Mouse (Mus musculus): ENCODE measurements around the gene Poc1a. TPM values are rescaled to one million over a fixed set of nuclear protein-coding genes. Genes with fewer than 3 reads are reported as not detected.

Gene Poc1a
- polyA plus RNA-seq, 1 experiment from 2014 or later = 9.0 TPM

- H3K9ac ChIP-seq (ENCODE audit: low read depth, low read length) = no peak overlapping the region
- H3K27ac ChIP-seq (ENCODE audit: low read length) = no peak overlapping the region
- 91% methylated on average over 16 of the region's 16 CpGs for WGBS
- no peak overlapping the region for H3K4me2 ChIP-seq (ENCODE audit: low read length)
- H3K36me3 ChIP-seq (ENCODE audit: control insufficient read depth, insufficient read depth, low read length) = no peaks in the 10 kb centered on the region
- ATAC-seq = no peak
- no peak overlapping the region for H3K4me3 ChIP-seq (ENCODE audit: low read depth, low read length)
- H3K4me1 ChIP-seq (ENCODE audit: control insufficient read depth, insufficient read depth, low read length) = 0 out of 2 replicates have a peak, but pooled peaks cover 2% of the 10 kb centered on the region
- no peaks in the 10 kb centered on the region for H3K27me3 ChIP-seq (ENCODE audit: control insufficient read depth, insufficient read depth, low read depth, low read length)
- H3K9me3 ChIP-seq (replicated peaks; ENCODE audit: control insufficient read depth, low read length, poor library complexity, severe bottlenecking) = no peaks in the 10 kb centered on the region
Observed at GRCm38 (mm10) chr9:106302446-106303150, 21.7 kb downstream of the Poc1a start.

- Histone ChIP-seq H3K4me2 (ENCODE audit: low read length) (no peak overlapping the region), H3K36me3 (ENCODE audit: control insufficient read depth, insufficient read depth, low read length) (no peaks in the 10 kb centered on the region), H3K9ac (ENCODE audit: low read depth, low read length) (no peak overlapping the region), H3K27ac (ENCODE audit: low read length) (no peak overlapping the region), H3K4me1 (ENCODE audit: control insufficient read depth, insufficient read depth, low read length) (0 out of 2 replicates have a peak, but pooled peaks cover 2% of the 10 kb centered on the region), H3K9me3 (replicated peaks; ENCODE audit: control insufficient read depth, low read length, poor library complexity, severe bottlenecking) (no peaks in the 10 kb centered on the region), H3K4me3 (ENCODE audit: low read depth, low read length) (no peak overlapping the region), H3K27me3 (ENCODE audit: control insufficient read depth, insufficient read depth, low read depth, low read length) (no peaks in the 10 kb centered on the region)
- no peak for ATAC-seq
- WGBS = 92% methylated on average over 6 of the region's 6 CpGs
Observed at GRCm38 (mm10) chr9:106303460-106303960, 22.6 kb downstream of the Poc1a start.

- Histone ChIP-seq H3K9me3 (replicated peaks; ENCODE audit: control insufficient read depth, low read length, poor library complexity, severe bottlenecking) (no peaks in the 10 kb centered on the region), H3K4me3 (ENCODE audit: low read depth, low read length) (no peak overlapping the region), H3K4me2 (ENCODE audit: low read length) (no peak overlapping the region), H3K36me3 (ENCODE audit: control insufficient read depth, insufficient read depth, low read length) (no peaks in the 10 kb centered on the region), H3K4me1 (ENCODE audit: control insufficient read depth, insufficient read depth, low read length) (0 out of 2 replicates have a peak, but pooled peaks cover 2% of the 10 kb centered on the region), H3K27ac (ENCODE audit: low read length) (no peak overlapping the region), H3K9ac (ENCODE audit: low read depth, low read length) (no peak overlapping the region), H3K27me3 (ENCODE audit: control insufficient read depth, insufficient read depth, low read depth, low read length) (no peaks in the 10 kb centered on the region)
- 76% methylated on average over 7 of the region's 7 CpGs for WGBS
- no peak for ATAC-seq
Observed at GRCm38 (mm10) chr9:106305228-106305627, 24.4 kb downstream of the Poc1a start.

- 44% methylated on average over 8 of the region's 8 CpGs for WGBS
- Histone ChIP-seq H3K4me2 (ENCODE audit: low read length) (no peak overlapping the region), H3K27me3 (ENCODE audit: control insufficient read depth, insufficient read depth, low read depth, low read length) (no peaks in the 10 kb centered on the region), H3K27ac (ENCODE audit: low read length) (peak overlapping the region; percentile 24; the same call in 1 of the 2 replicates), H3K4me3 (ENCODE audit: low read depth, low read length) (no peak overlapping the region), H3K9me3 (replicated peaks; ENCODE audit: control insufficient read depth, low read length, poor library complexity, severe bottlenecking) (no peaks in the 10 kb centered on the region), H3K36me3 (ENCODE audit: control insufficient read depth, insufficient read depth, low read length) (no peaks in the 10 kb centered on the region), H3K4me1 (ENCODE audit: control insufficient read depth, insufficient read depth, low read length) (0 out of 2 replicates have a peak, but pooled peaks cover 2% of the 10 kb centered on the region), H3K9ac (ENCODE audit: low read depth, low read length) (no peak overlapping the region)
- ATAC-seq = peak; percentile 54; the same call in 1 of the 2 replicates
Observed at GRCm38 (mm10) chr9:106306662-106307351, 25.9 kb downstream of the Poc1a start.

GRCm38 (mm10) chr9:106308151-106308550, 27.3 kb downstream of the Poc1a start:
- H3K9me3 ChIP-seq (replicated peaks; ENCODE audit: control insufficient read depth, low read length, poor library complexity, severe bottlenecking) = no peaks in the 10 kb centered on the region
- H3K4me2 ChIP-seq (ENCODE audit: low read length) = no peak overlapping the region
- 0 out of 2 replicates have a peak, but pooled peaks cover 2% of the 10 kb centered on the region for H3K4me1 ChIP-seq (ENCODE audit: control insufficient read depth, insufficient read depth, low read length)
- no peaks in the 10 kb centered on the region for H3K27me3 ChIP-seq (ENCODE audit: control insufficient read depth, insufficient read depth, low read depth, low read length)
- H3K4me3 ChIP-seq (ENCODE audit: low read depth, low read length) = no peak overlapping the region
- WGBS = 94% methylated on average over 5 of the region's 5 CpGs
- H3K36me3 ChIP-seq (ENCODE audit: control insufficient read depth, insufficient read depth, low read length) = no peaks in the 10 kb centered on the region
- no peak for ATAC-seq
- no peak overlapping the region for H3K27ac ChIP-seq (ENCODE audit: low read length)
- H3K9ac ChIP-seq (ENCODE audit: low read depth, low read length) = no peak overlapping the region

GRCm38 (mm10) chr9:106308555-106308954, 27.7 kb downstream of the Poc1a start:
- H3K27me3 ChIP-seq (ENCODE audit: control insufficient read depth, insufficient read depth, low read depth, low read length) = no peaks in the 10 kb centered on the region
- H3K36me3 ChIP-seq (ENCODE audit: control insufficient read depth, insufficient read depth, low read length) = no peaks in the 10 kb centered on the region
- no peak overlapping the region for H3K4me3 ChIP-seq (ENCODE audit: low read depth, low read length)
- H3K4me1 ChIP-seq (ENCODE audit: control insufficient read depth, insufficient read depth, low read length) = 0 out of 2 replicates have a peak, but pooled peaks cover 2% of the 10 kb centered on the region
- WGBS = 94% methylated on average over 2 of the region's 2 CpGs
- no peak overlapping the region for H3K4me2 ChIP-seq (ENCODE audit: low read length)
- H3K9ac ChIP-seq (ENCODE audit: low read depth, low read length) = no peak overlapping the region
- no peak for ATAC-seq
- H3K9me3 ChIP-seq (replicated peaks; ENCODE audit: control insufficient read depth, low read length, poor library complexity, severe bottlenecking) = no peaks in the 10 kb centered on the region
- no peak overlapping the region for H3K27ac ChIP-seq (ENCODE audit: low read length)

- no peak for ATAC-seq
- Histone ChIP-seq H3K36me3 (ENCODE audit: control insufficient read depth, insufficient read depth, low read length) (no peaks in the 10 kb centered on the region), H3K9me3 (replicated peaks; ENCODE audit: control insufficient read depth, low read length, poor library complexity, severe bottlenecking) (no peaks in the 10 kb centered on the region), H3K9ac (ENCODE audit: low read depth, low read length) (no peak overlapping the region), H3K4me2 (ENCODE audit: low read length) (no peak overlapping the region), H3K27me3 (ENCODE audit: control insufficient read depth, insufficient read depth, low read depth, low read length) (no peaks in the 10 kb centered on the region), H3K4me3 (ENCODE audit: low read depth, low read length) (no peak overlapping the region), H3K4me1 (ENCODE audit: control insufficient read depth, insufficient read depth, low read length) (0 out of 2 replicates have a peak, but pooled peaks cover 2% of the 10 kb centered on the region), H3K27ac (ENCODE audit: low read length) (no peak overlapping the region)
- 93% methylated on average over 5 of the region's 5 CpGs for WGBS
Observed at GRCm38 (mm10) chr9:106308983-106309382, 28.1 kb downstream of the Poc1a start.

GRCm38 (mm10) chr9:106309859-106310258, 29.0 kb downstream of the Poc1a start:
- WGBS = 86% methylated on average over 3 of the region's 3 CpGs
- Histone ChIP-seq H3K27ac (ENCODE audit: low read length) (no peak overlapping the region), H3K9ac (ENCODE audit: low read depth, low read length) (no peak overlapping the region), H3K4me2 (ENCODE audit: low read length) (no peak overlapping the region), H3K4me3 (ENCODE audit: low read depth, low read length) (no peak overlapping the region), H3K36me3 (ENCODE audit: control insufficient read depth, insufficient read depth, low read length) (no peaks in the 10 kb centered on the region), H3K27me3 (ENCODE audit: control insufficient read depth, insufficient read depth, low read depth, low read length) (no peaks in the 10 kb centered on the region), H3K9me3 (replicated peaks; ENCODE audit: control insufficient read depth, low read length, poor library complexity, severe bottlenecking) (no peaks in the 10 kb centered on the region), H3K4me1 (ENCODE audit: control insufficient read depth, insufficient read depth, low read length) (0 out of 2 replicates have a peak, but pooled peaks cover 2% of the 10 kb centered on the region)
- no peak for ATAC-seq
